Mouse (Mus musculus) neutrophil, adult 5-6 weeks (primary cell): ENCODE measurements at regions not wholly inside any gene's neighbourhood (a gene's known extent, or its start where the extent isn't known, plus 50 kb on each side); places are given as distances from the start of the nearest gene placed in this dataset.
A peak's percentile ranks its signal among the peaks of the same experiment; 100 is the strongest.

Source experiments
- ATAC-seq: fragments of 151-379, 151-347 bp; 2 replicates; pipeline ENCODE4 v1.8.0; 2017; ENCODE audit warnings: mild to moderate bottlenecking, moderate TSS enrichment; ENCODE audit not compliant: insufficient number of reproducible peaks, poor library complexity, low FRiP score, severe bottlenecking; ENCODE audit errors: extremely low read depth

- no peak for ATAC-seq
These were observed 342.6 kb upstream of the Noct start for GRCm38 (mm10) chr3:50881437-50882248.

DNA sequence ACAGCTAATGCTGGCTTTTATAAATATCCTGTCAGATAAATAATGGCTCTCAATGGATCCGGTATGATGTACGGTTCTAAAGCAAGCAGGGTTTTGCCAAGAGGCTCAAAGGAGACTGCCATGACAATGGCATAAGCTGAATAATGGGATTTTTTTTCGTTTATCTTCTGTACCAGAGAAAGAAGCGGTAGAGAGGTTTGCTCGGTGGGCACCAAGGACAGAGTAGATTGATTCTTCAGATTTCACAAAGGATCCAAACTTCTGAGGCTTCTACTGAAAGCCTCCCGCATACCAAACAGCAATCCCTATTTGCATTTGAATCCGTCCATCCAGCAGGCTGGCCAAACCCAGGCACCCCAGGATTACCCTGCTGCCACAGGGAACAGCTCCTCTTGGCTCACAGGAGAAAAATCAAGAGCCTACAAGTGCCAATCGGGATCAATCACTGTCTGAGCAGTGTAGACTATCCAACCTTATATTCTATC is 342.0 kb upstream of the Noct start:
- no peak for ATAC-seq

GRCm38 (mm10) chr3:50886336-50886735 is 337.9 kb upstream of the Noct start:
- no peak for ATAC-seq

- no peak for ATAC-seq
These were observed 337.2 kb upstream of the Noct start for GRCm38 (mm10) chr3:50887002-50887401.

- no peak for ATAC-seq
These were observed 335.6 kb upstream of the Noct start for GRCm38 (mm10) chr3:50888571-50889210.

DNA sequence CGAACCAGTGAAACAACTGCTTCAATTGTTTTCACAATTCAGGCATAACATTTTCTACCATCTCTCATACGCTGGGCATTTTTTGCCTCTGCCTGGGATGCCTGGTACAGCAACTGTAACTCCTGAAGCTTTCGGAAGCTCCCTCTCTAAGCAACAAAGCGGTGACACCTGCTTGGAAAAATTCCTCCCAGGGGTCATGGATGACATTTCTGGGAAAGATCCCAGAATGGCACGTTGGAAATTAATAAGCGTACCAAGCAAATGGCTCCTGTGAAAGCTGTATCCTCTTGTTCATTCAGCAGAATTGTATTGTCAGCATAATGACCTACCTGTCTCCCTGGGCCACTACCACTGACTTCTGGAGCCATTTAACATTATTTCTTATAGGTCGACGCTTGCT is 333.7 kb upstream of the Noct start:
- no peak for ATAC-seq

DNA sequence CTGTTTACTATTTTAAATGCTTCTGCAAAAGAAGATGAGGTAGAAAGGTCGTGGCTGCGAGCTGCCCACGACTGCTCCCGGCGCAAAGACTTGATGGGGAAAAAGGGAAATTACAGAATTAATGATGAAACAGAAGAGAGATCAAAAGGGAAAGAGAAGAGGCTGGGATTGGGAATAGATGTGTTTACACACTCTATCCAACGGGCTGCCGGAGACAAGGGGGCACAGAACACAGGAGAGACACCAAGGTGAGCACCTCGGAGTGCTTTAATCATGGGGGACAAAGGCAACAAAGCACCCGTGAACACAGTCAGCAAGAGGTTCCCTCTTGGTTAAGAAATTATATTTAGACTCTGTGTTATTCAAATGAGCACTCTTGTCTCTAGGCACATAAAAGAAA is 326.1 kb upstream of the Noct start:
- no peak for ATAC-seq

DNA sequence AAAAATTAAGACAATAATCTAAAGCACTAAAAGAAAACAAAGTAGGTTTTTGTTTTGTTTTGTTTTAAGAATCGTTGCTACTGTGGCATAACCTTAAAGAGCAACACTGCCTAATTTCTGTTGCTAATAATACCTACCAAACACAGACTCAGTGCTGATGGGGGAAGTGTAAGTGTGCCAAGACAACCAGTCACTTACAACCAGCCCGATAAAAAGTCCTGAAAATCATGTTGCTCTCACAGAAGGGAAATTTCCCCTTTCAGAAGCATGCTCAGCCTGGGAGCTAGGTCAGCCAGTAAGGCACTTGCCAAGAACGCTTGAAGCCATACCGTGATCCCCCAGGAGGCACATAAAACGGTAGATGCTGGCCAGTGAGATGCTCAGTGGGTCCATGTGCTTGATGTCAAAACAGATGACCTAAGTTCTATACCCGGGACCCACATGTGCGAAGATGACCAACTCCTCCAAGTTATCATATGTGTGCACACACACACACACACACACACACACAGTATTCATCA is 324.4 kb upstream of the Noct start:
- no peak for ATAC-seq

- no peak for ATAC-seq
These were observed 323.7 kb upstream of the Noct start for GRCm38 (mm10) chr3:50900566-50900965.

GRCm38 (mm10) chr3:50901321-50901720 is 322.9 kb upstream of the Noct start:
- no peak for ATAC-seq

DNA sequence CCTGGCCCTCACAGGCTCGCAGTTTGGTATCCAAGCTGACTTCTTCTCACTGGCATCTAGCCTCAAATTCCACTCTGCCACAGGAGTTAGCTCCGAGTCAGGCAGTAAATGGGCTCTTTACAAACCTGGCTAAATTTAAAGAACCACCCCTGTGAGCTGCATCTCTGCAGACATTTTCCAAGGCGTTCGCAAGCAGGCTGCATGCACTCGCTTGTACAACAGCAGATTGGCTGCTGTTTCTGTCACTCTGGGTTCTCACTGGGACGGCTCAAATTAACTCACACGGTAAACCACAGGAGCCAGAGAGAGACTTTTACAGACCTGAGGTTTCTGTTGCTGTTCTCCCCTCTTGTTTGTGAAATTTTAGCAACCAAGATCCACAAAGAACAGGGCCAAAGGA is 321.3 kb upstream of the Noct start:
- no peak for ATAC-seq

- no peak for ATAC-seq
These were observed 319.5 kb upstream of the Noct start for GRCm38 (mm10) chr3:50904716-50905116.

DNA sequence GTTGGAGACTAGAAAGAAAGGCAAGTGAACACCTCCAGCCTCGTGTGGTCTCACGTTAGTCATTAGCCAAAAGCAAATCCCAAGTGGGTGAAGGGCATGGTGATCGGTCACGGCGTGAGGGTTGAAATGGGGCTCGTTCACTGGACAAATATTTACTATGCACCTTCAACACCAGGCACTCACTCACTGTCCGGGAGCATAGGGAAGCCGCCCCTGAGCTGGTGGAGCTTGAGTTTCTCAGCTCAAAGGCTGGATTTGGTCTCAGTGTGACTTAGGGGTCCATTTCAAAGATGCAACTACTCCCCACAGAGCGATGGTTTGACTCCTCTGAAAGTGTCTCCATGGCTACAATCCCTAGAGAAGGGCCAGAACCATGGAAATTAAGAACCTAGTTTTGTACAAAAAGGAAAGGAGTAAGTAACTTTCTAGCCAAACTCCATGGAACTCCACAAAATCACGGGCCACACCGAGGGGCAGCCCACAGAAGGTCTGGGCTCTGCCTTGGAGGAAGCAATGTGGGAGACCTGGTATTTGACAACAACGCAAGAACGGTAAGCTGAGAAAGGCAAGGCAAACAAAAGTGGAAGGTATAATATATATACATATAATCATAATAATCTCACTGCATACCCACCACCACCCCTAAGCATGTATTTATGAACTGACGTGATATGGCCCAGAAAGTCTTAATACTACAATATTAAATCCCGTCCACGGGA is 318.8 kb upstream of the Noct start:
- ATAC-seq = no peak

DNA sequence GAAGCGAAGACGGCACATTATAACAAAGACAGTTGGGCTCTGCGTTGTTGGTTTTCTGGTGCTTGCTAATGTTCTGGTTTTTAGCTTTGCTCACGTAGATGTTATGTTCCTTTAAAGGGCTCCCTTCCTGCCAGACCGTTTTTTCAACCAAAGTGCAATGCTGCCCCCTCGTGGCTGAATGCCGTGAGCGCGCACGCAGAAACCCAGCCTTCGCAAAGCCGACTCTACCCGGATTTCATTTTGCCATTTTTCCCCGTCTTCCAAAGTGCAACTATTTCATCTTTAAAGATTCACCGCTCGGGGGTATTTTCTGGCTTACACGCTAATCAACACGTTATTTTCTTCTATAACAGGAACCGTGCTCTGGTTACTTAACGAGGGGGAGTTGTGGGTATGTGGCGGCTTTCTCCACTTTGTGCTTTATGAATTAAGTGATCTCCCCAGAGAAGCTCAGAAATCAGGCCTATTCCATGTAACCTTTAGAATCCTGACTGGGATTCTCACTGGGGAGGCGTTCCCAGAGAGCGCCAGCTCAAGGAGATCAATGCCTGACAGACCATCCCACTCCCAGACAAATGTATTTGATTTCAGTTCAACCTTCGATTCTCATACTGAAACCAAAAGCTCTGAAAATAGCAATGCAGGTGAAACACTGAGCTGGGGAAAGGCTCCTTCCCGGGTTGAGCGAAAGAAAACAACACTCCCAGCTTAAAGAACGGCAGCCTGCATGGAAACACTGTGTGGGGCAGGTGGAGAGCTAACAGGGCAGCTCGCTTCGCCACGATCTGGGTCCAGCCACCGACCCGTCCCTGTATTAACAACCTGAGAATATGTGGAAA is 318.0 kb upstream of the Noct start:
- ATAC-seq = peak; percentile 70

DNA sequence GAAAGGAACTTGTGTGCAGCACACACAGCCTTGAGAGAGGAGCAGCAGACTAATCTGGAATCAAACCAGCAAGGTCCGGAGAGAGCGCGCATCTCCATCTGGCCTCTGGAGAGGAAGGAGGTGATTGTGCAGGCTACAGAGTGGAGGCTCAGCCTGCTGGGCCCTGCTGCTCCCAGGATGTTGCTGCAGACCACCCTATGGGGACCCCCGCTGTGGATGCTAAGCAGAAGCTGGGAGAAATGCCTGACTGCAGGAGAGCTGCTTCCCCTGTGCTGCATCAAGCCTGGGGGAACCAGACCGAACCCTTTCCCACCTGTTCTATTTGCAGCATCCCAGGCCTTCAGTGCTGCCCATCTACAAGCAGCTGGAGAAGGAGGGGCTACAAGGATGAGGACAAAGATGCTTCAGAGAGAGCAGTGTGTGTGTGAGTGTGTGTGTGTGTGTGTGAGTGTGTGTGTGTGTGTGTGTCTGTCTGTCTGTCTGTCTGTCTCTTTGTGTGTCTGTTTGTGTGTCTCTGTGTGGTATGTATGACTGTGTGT is 311.2 kb upstream of the Noct start:
- no peak for ATAC-seq

GRCm38 (mm10) chr3:50914866-50915365 is 309.3 kb upstream of the Noct start:
- ATAC-seq = no peak

- ATAC-seq = no peak
These were observed 307.9 kb upstream of the Noct start for GRCm38 (mm10) chr3:50916305-50916854.

- ATAC-seq = no peak
These were observed 301.9 kb upstream of the Noct start for GRCm38 (mm10) chr3:50922347-50922746.
